Mouse (Mus musculus) megakaryocyte, embryonic 14.5 days (primary cell): ENCODE measurements around the gene Gm49601. TPM values are rescaled to one million over a fixed set of nuclear protein-coding genes. Genes with fewer than 3 reads are reported as not detected.

Experiments used
- H3K27me3 ChIP-seq: replicated peaks from 2 replicates; pipeline ENCODE3; 2012; ENCODE audit warnings: inconsistent platforms
- H3K36me3 ChIP-seq: replicated peaks from 2 replicates; pipeline ENCODE3; 2012; ENCODE audit warnings: low read length, inconsistent platforms, mixed read lengths
- H3K4me1 ChIP-seq: 2 replicates; pipeline ENCODE4 v1.6.1; 2012; ENCODE audit warnings: inconsistent platforms
- H3K4me3 ChIP-seq: replicated peaks from 2 replicates; pipeline ENCODE3; 2012; ENCODE audit warnings: moderate library complexity, mild to moderate bottlenecking, inconsistent platforms
- H3K9me3 ChIP-seq: 2 replicates; pipeline ENCODE4 v1.6.1; 2012; ENCODE audit warnings: inconsistent platforms
- FLI1 ChIP-seq: IDR thresholded peaks from 2 replicates; pipeline ENCODE4 v1.6.1; 2012; ENCODE audit warnings: low read length, inconsistent platforms, mixed read lengths
- GATA1 ChIP-seq: IDR thresholded peaks from 3 replicates; pipeline ENCODE4 v1.6.1; 2012; ENCODE audit warnings: mixed read lengths, low read length, inconsistent platforms, borderline replicate concordance
- polyA plus RNA-seq: library from polyadenylated mRNA; stranded (reverse); fragments of >175 nt; gene quantifications from 2 replicates; pipeline ENCODE4 v1.2.3, GENCODE M21; 2012; ENCODE audit warnings: low replicate concordance; ENCODE audit not compliant: insufficient read depth

Gene Gm49601
- polyA plus RNA-seq, 1 experiment: 1.0 TPM

- peaks cover 27% of the 10 kb centered on the region for H3K4me1 ChIP-seq
- no peaks in the 10 kb centered on the region for H3K36me3 ChIP-seq
- no peak for TF ChIP-seq FLI1
- TF ChIP-seq GATA1: no peak
- 0 out of 2 replicates have a peak, but pooled peaks cover 6% of the 10 kb centered on the region for H3K9me3 ChIP-seq
- H3K27me3 ChIP-seq: peaks cover 88% of the 10 kb centered on the region
- H3K4me3 ChIP-seq: no peak overlapping the region
Observed at GRCm38 (mm10) chr16:18577599-18578160, 48.5 kb downstream of the Gm49601 start.

GRCm38 (mm10) chr16:18577071-18577470 is 49.2 kb downstream of the Gm49601 start:
- H3K4me1 ChIP-seq: peaks cover 21% of the 10 kb centered on the region
- TF ChIP-seq FLI1: no peak
- no peak for TF ChIP-seq GATA1
- H3K4me3 ChIP-seq: no peak overlapping the region
- 0 out of 2 replicates have a peak, but pooled peaks cover 6% of the 10 kb centered on the region for H3K9me3 ChIP-seq
- peaks cover 88% of the 10 kb centered on the region for H3K27me3 ChIP-seq
- no peaks in the 10 kb centered on the region for H3K36me3 ChIP-seq

GRCm38 (mm10) chr16:18574196-18574595 is 52.0 kb downstream of the Gm49601 start:
- no peaks in the 10 kb centered on the region for H3K36me3 ChIP-seq
- peaks cover 74% of the 10 kb centered on the region for H3K27me3 ChIP-seq
- H3K4me1 ChIP-seq: peaks cover 9% of the 10 kb centered on the region; the same call in 1 of the 2 replicates
- TF ChIP-seq FLI1 (no peak), GATA1 (no peak)
- no peak overlapping the region for H3K4me3 ChIP-seq
- peaks cover 7% of the 10 kb centered on the region for H3K9me3 ChIP-seq

Other genes with a start within 250 kb of the Gm49601 start
- gene Txnrd2, start 200.0 kb downstream of the Gm49601 start, polyA plus RNA-seq: 6.9 TPM in 1 of 2 replicates, not detected in the other
- 52.8 and 53.5 TPM in 2 replicates for gene Comt, start 199.6 kb downstream of the Gm49601 start, polyA plus RNA-seq
- gene Gnb1l, start 127.7 kb downstream of the Gm49601 start, polyA plus RNA-seq: 2.7 and 11.4 TPM in 2 replicates
- gene Rtl10, start 127.5 kb downstream of the Gm49601 start, polyA plus RNA-seq: 1.9 TPM in 1 of 2 replicates, not detected in the other
- not detected in 2 replicates for gene Tbx1, start 35.8 kb downstream of the Gm49601 start, polyA plus RNA-seq
- gene Gp1bb, start 4.0 kb downstream of the Gm49601 start, polyA plus RNA-seq: 3,910 and 6,936 TPM in 2 replicates
- 8.0 and 10.3 TPM in 2 replicates for gene Sept5, start 3.5 kb upstream of the Gm49601 start, polyA plus RNA-seq
- gene Cldn5, start 150.4 kb upstream of the Gm49601 start, polyA plus RNA-seq: not detected in 2 replicates
- 11.3 and 18.9 TPM in 2 replicates for gene Ufd1, start 185.4 kb upstream of the Gm49601 start, polyA plus RNA-seq
- gene Cdc45, start 185.6 kb upstream of the Gm49601 start, polyA plus RNA-seq: 10.1 and 13.9 TPM in 2 replicates
- 26.8 and 66.9 TPM in 2 replicates for gene 2510002D24Rik, start 210.2 kb upstream of the Gm49601 start, polyA plus RNA-seq
- gene Gm28539, start 210.2 kb upstream of the Gm49601 start, polyA plus RNA-seq: not detected in 2 replicates